Mouse (Mus musculus) cerebral cortex, adult 2 months (tissue): ENCODE results near the gene Olfml2b.

Experiments used
- WGBS: fragments of 180-500 bp; shearing (Covaris S2); methylation state at CpG from one replicate; pipeline ENCODE4 v1.1.7; 2018; 5-methylcytosine and 5-hydroxymethylcytosine counted together

Gene Olfml2b

GRCm38 (mm10) chr1:170644255-170645205, at the start of gene Olfml2b:
Gene Olfml2b (plus strand): TSS chr1:170644532.
- WGBS = 12% methylated on average over 50 of the region's 51 CpGs

DNA sequence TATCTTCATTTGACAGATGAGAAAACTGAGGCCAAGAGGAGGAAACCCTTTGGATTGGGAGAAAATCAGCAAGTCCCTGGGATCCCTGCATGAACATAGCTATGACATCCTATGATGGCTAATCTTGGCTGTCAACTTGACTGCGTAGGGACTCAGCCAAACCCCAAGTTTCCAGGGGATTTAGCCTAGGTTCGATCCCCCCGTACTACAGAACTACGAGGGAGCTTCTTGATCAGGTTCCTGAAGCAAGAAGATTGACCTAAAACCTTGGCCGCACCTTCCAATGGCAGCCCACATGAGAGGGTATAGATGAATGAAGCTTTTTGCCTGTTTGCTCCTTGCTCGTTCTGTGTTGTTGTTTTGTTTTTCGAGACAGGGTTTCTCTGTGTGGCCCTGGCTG, 49.8 kb upstream of the Olfml2b start:
- 96% methylated on average over 7 of the region's 7 CpGs for WGBS

GRCm38 (mm10) chr1:170605228-170606001, 38.9 kb upstream of the Olfml2b start:
- 72% methylated on average over 21 of the region's 21 CpGs for WGBS

DNA sequence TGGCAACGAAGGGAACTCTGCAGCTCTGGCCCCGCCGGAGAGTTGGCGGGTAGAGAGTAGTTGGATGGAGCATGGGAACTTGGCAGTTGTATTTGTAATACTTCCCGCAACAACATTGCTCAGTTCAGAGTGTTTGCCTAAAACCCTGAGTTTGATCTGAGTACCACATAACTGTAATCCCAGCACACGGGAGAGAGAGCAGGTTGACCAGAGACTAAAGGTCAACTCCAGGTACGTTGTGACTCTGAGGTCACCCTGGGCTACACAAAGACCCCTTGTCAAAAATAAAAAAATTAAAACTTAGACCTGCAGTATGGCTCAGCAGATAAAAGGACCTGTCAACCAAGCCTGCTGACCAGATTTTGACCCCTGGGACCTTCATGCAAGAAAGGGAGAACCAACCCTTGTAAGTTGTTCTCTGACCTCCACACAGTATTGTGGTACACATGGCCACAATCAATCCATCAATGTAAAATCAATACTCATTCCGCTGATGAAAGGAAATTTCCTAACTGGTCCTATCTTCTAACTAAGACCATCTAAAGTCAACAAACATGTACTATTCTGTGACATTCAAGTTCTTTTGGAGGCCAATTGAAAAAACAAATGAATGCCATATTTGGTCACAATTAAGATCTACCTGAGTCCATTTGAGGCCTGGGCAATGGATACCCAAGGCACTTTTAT, 37.0 kb upstream of the Olfml2b start:
- 95% methylated on average over 8 of the region's 8 CpGs for WGBS

DNA sequence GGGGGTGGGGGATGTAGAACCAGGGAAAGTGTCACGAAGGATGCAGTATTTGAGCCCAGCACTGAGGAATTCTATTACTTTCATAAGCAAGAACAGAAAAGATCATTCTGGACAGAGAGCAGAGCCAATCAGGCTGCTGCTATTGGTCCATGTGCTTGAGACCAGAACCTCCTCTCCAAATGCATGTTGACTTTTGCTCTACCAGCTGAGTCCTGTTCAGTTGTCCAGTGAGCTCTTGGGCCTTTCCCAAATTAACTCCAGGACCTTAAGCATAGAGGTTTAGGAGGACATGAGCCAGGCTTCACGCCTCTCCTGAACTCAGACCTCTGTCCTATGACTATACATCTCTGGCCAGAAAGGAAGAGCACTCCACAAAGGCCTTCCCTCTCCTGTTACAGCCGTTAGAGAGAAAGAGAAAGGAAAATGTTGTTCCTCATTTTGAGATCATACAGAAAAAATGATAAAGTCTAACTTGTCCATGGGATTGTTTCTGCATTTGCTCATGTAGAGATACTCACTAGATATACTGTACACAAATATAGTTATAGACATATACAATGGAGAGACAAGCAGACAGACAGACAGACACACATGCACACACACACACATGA, 35.8 kb upstream of the Olfml2b start:
- WGBS = 82% methylated on average over 3 of the region's 3 CpGs

DNA sequence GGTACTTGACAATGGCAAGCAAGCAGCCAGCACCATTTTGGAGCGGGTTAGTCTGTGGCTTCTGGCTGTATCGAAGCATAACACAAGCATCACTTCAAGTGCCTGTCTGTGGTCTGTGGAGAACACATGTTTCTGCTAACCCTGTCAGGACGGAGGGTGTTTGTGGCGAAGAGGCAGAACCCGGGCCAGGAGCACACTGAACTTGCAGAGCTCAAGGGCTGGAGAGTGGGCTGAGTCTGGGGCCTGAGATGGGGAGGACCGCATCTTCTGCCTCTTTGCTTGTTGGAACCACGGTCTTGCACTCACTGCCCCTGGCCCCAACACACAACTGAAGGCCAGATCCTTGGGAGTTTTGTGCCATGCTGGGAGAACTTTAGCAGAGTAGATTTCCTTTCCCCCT, 34.5 kb upstream of the Olfml2b start:
- 90% methylated on average over 7 of the region's 7 CpGs for WGBS

DNA sequence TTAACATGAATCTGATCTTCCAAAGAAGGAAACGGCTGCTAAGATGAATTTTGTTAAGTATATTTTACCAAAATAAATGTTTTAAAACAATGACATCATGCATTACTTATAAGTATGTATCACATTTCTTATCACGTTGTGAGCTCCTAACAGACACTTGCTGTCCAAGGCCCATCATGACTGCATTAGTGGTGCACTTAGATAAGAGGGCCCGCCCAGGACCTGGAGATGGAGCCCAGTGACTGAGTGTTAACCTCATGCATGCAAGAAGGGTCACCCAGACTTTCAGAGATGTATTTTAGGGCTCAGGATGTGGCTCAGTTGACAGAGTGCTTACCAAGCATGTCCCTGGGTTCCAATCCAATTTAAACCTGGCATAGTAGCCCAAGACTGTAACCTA, 34.0 kb upstream of the Olfml2b start:
- WGBS = 92% methylated on average over 3 of the region's 3 CpGs

DNA sequence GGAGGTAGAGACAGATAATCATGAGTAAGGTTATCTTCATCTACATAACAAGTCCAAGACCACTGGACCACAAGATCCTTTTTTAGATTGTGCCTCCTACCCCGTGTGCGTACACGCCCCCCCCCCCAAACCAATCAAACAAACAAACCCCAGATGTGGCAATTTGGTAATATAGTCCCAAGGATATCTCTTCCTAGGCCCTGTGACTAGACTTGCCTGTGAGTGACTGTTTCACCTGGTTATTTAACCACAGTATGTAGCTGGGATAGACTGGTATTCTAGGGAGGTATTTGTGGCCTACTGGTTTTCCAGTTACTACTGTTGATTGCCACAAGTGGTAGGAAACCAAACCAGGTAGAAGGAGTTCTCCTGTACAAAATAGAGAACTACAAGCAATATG, 33.6 kb upstream of the Olfml2b start:
- WGBS = 91% methylated on average over 3 of the region's 3 CpGs

- WGBS = 92% methylated on average over 3 of the region's 3 CpGs
These were observed 32.7 kb upstream of the Olfml2b start for GRCm38 (mm10) chr1:170611631-170612030.

DNA sequence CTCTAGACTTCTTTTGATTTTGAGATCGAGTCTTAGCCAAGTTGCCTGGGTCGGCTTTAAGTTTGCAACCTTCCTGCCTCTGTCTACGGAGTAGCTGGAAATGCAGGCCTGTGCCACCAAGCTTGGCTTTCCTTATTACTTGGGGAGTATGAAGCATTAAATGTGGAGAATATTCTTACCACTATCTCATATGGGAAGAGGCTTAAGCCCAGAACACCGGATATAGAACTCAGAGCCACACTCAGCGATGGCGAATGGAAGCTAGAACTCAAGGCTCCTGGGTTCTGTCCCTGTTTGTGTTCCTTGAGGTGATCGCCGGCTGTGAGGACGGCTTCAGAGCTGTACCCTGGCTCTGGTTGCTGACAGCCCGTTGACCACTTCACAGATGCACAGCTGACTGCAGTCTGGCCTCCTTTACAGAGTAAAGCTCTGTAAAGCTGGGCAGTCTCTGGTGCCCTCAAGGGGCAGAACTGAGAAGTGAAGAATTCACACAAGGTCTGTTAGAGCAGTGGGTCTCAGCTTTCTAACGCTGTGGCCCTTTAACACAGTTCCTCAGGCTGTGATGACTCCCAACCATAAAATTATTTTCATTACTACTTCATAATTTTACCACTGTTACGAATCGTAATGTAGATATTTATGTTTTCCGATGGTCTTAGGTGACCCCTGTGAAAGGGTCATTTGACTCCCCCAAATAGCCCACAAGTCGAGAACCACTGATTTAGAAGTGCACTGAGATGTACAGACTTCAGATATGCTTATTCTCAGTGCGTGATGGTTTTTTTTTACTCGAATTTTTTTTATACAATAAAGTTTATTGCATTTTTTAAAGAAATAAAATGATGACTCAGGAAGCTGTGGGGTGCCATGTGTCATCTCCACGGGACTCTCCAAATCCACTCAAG, 31.1 kb upstream of the Olfml2b start:
- WGBS = 49% methylated on average over 18 of the region's 18 CpGs

DNA sequence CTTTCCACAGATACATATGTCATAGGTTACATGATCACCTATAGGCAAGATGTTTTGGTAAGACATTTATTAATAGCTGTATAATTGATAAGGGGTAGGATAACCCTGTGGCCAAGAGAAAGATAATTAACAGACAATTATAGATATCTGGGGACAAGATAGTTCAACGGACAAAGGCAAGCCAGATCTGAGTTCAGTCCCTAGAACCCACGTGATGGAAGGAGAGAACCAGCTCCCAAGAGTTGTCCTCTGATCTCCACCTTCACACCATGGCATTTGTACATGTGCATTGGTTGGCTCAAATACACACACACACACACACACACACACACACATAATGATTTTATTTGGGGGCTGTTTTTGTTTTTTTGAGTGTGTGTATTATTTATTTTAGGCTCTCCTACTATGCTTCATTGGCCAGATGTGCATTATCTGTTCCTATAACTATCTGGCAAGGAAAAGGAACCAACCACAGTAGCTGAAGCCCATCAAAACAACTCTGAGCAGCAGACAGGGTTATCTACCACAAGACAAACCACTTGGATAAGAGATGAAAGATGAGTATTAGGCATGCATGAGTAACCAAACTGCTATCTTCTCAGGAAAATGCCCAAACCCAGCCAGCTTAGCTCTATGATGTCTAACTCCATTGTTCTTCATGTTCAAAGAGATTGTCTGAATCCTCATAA, 24.5 kb upstream of the Olfml2b start:
- 91% methylated on average over 2 of the region's 2 CpGs for WGBS

- WGBS = 48% methylated on average over 5 of the region's 5 CpGs
These were observed 21.4 kb upstream of the Olfml2b start for GRCm38 (mm10) chr1:170622934-170623333.

- WGBS = 94% methylated on average over 1 of the region's 1 CpGs
These were observed 20.9 kb upstream of the Olfml2b start for GRCm38 (mm10) chr1:170623432-170623831.

DNA sequence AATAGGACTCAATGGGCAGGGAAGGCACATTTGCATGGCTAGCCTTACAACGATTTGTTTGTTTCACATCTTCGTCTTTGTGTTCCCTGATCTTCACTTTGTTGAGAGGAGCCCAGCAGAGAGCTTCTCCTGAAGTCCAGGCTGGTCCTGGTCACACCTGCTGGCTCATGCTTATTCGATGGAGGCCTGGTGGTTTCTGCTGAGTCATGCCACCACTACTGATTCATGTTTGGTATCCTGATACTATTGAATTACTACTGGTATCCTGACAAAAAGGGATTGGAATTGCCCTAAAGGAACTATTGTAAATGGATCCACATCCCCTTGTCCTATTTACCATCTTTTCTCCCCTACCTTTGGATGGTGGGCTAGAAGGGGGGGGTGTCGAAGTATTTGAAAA, 13.8 kb upstream of the Olfml2b start:
- WGBS = 80% methylated on average over 4 of the region's 4 CpGs

- WGBS = 93% methylated on average over 5 of the region's 5 CpGs
These were observed 12.8 kb upstream of the Olfml2b start for GRCm38 (mm10) chr1:170631571-170631970.

GRCm38 (mm10) chr1:170632385-170632784, 11.9 kb upstream of the Olfml2b start:
- 16% methylated on average over 3 of the region's 3 CpGs for WGBS

DNA sequence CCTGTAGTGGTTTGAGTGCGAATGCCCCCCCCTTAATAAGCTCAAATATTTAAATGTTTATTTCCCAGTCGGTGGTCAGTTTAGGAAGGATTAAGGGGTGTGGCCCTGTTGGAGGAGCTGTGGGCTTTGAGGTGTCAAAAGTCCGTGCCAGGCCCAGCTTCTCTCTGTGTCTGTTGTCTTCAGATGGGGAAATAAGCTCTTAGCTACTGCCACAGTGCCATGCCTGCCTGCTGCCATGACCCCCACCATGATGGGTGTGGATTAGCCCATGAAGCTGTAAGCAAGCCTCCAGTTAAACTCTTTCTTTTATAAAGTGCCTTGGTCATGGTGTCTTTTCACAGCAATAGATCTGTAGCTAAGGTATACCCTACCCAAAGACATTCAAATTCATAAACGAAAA, 11.5 kb upstream of the Olfml2b start:
- WGBS = 73% methylated on average over 4 of the region's 4 CpGs

DNA sequence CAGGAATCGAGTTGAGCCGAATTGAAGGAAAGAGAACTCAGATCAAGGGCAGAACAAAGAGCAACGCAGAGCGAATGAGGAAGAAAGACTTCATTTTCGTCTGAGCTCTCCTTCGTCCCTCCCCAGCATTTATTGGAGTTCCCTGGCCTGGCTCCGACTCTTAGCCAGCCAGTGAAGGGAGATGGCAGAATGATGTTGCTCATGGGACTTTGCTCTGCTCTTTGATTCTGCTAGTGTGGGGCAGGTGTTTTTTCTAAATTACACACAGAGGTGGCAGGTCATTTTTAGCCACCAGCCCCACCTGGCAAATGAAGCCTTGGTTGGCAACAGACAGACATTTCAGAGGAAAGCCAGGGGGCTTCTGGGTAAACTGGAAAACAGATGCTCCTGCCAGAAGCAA, 5.4 kb upstream of the Olfml2b start:
- WGBS = 80% methylated on average over 7 of the region's 7 CpGs

- 41% methylated on average over 15 of the region's 15 CpGs for WGBS
These were observed 1.7 kb downstream of the Olfml2b start for GRCm38 (mm10) chr1:170645896-170646605.
